Mouse (Mus musculus) CH12.LX (cell line): Measurements from ENCODE around the gene Med24.

Source experiments
- MAX ChIP-seq: IDR thresholded peaks from 2 replicates; pipeline ENCODE4 v1.6.1; 2011; ENCODE audit warnings: low read length, improper control_type of control experiment
- MAZ ChIP-seq: IDR thresholded peaks from 2 replicates; pipeline ENCODE4 v1.6.1; 2012; ENCODE audit warnings: low read depth, mild to moderate bottlenecking, inconsistent platforms, low read length, improper control_type of control experiment, moderate library complexity
- POLR2A ChIP-seq: IDR thresholded peaks from 2 replicates; pipeline ENCODE4 v1.6.1; 2011; ENCODE audit warnings: low read depth, mild to moderate bottlenecking, improper control_type of control experiment, low read length
- RCOR1 ChIP-seq: conservative IDR thresholded peaks from 2 replicates; pipeline ENCODE4 v1.6.1; 2012; ENCODE audit warnings: low read depth, mild to moderate bottlenecking, inconsistent platforms, low read length, improper control_type of control experiment

DNA sequence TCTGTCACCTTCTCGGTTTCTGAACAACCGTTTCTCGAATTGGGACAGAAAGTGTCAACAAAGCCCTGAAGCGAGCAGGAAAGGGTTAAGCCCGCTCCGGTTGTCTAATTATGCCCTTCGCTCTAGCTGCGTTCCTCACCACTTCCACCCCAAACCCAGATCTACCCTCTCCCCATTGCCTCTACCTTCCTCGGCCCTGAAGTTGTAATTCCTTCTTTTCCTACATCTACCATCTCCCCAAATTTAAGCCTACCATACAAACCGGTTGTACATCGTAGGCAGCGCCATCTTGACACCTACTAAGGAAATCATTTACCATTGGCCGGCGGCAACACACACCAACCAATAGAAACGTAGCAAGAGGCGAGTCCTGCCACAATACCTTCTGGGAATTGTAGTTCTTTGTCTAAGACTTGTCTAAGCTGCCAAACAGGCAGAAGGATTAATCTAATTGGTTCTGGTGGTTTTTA, at the start of gene Med24:
- peak; percentile 85 for TF ChIP-seq POLR2A
- TF ChIP-seq MAZ = no peak
- 0 out of 2 replicates have a peak, but pooled peaks have one; percentile 59 for TF ChIP-seq MAX
- TF ChIP-seq RCOR1 = no peak
